Mouse (Mus musculus): ENCODE measurements around the gene Dnah8. TPM values are rescaled to one million over a fixed set of nuclear protein-coding genes. Genes with fewer than 3 reads are reported as not detected.

Dnah8 gene
- polyA plus RNA-seq, 1 experiment from 2014 or later, result 1.4 TPM

GRCm38 (mm10) chr17:30860606-30861005, 236.5 kb downstream of the Dnah8 start:
- no peaks in the 10 kb centered on the region for H3K27me3 ChIP-seq
- ATAC-seq (ENCODE audit: insufficient number of reproducible peaks, insufficient read depth, low FRiP score, low TSS enrichment), result no peak
- H3K9ac ChIP-seq, result no peak overlapping the region
- H3K4me3 ChIP-seq, result no peak overlapping the region
- 59% methylated on average over 7 of the region's 7 CpGs for WGBS
- no peak overlapping the region for H3K4me2 ChIP-seq (replicated peaks)
- H3K27ac ChIP-seq, result no peak overlapping the region
- peaks cover 4% of the 10 kb centered on the region; the same call in 1 of the 2 replicates for H3K4me1 ChIP-seq
- no peaks in the 10 kb centered on the region for H3K36me3 ChIP-seq
- H3K9me3 ChIP-seq, result no peaks in the 10 kb centered on the region

- WGBS, result 65% methylated on average over 8 of the region's 8 CpGs
- H3K9me3 ChIP-seq, result no peaks in the 10 kb centered on the region
- no peak overlapping the region for H3K9ac ChIP-seq
These were observed 242.1 kb downstream of the Dnah8 start for GRCm38 (mm10) chr17:30866281-30866680.

GRCm38 (mm10) chr17:30866966-30867365, 242.8 kb downstream of the Dnah8 start:
- H3K4me2 ChIP-seq (replicated peaks), result no peak overlapping the region
- H3K4me3 ChIP-seq, result no peak overlapping the region
- no peak overlapping the region for H3K27ac ChIP-seq
- H3K36me3 ChIP-seq, result no peaks in the 10 kb centered on the region
- WGBS, result 85% methylated on average over 9 of the region's 9 CpGs
- no peaks in the 10 kb centered on the region for H3K4me1 ChIP-seq
- H3K9ac ChIP-seq, result no peak overlapping the region
- no peak for ATAC-seq (ENCODE audit: insufficient number of reproducible peaks, insufficient read depth, low FRiP score, low TSS enrichment)
- no peaks in the 10 kb centered on the region for H3K27me3 ChIP-seq
- H3K9me3 ChIP-seq, result no peaks in the 10 kb centered on the region

More at GRCm38 (mm10) chr17:30866281-30866680, 242.1 kb downstream of the Dnah8 start:
- Histone ChIP-seq H3K4me2 (replicated peaks) (no peak overlapping the region), H3K4me1 (no peaks in the 10 kb centered on the region), H3K27ac (no peak overlapping the region), H3K36me3 (no peaks in the 10 kb centered on the region), H3K4me3 (no peak overlapping the region), H3K27me3 (no peaks in the 10 kb centered on the region)
- no peak for ATAC-seq (ENCODE audit: insufficient number of reproducible peaks, insufficient read depth, low FRiP score, low TSS enrichment)

GRCm38 (mm10) chr17:30871040-30871439, 246.9 kb downstream of the Dnah8 start:
- Histone ChIP-seq H3K27ac (no peak overlapping the region), H3K4me2 (replicated peaks) (no peak overlapping the region), H3K4me3 (no peak overlapping the region), H3K36me3 (no peaks in the 10 kb centered on the region), H3K9me3 (no peaks in the 10 kb centered on the region), H3K9ac (no peak overlapping the region), H3K4me1 (no peaks in the 10 kb centered on the region), H3K27me3 (no peaks in the 10 kb centered on the region)
- ATAC-seq (ENCODE audit: insufficient number of reproducible peaks, insufficient read depth, low FRiP score, low TSS enrichment), result no peak
- 42% methylated on average over 10 of the region's 10 CpGs for WGBS

GRCm38 (mm10) chr17:30874276-30874675, 250.1 kb downstream of the Dnah8 start:
- H3K27me3 ChIP-seq, result no peaks in the 10 kb centered on the region
- H3K4me1 ChIP-seq, result no peaks in the 10 kb centered on the region
- no peak overlapping the region for H3K27ac ChIP-seq
- no peak overlapping the region for H3K4me2 ChIP-seq (replicated peaks)
- H3K4me3 ChIP-seq, result no peak overlapping the region
- WGBS, result 64% methylated on average over 15 of the region's 15 CpGs
- no peaks in the 10 kb centered on the region for H3K9me3 ChIP-seq
- no peaks in the 10 kb centered on the region for H3K36me3 ChIP-seq
- no peak for ATAC-seq (ENCODE audit: insufficient number of reproducible peaks, insufficient read depth, low FRiP score, low TSS enrichment)
- H3K9ac ChIP-seq, result no peak overlapping the region

- H3K4me1 ChIP-seq, result no peaks in the 10 kb centered on the region
- no peak overlapping the region for H3K9ac ChIP-seq
- WGBS, result 81% methylated on average over 7 of the region's 7 CpGs
- H3K9me3 ChIP-seq, result no peaks in the 10 kb centered on the region
- no peaks in the 10 kb centered on the region for H3K27me3 ChIP-seq
- no peak overlapping the region for H3K4me3 ChIP-seq
- no peak for ATAC-seq (ENCODE audit: insufficient number of reproducible peaks, insufficient read depth, low FRiP score, low TSS enrichment)
- H3K27ac ChIP-seq, result no peak overlapping the region
- no peak overlapping the region for H3K4me2 ChIP-seq (replicated peaks)
- no peaks in the 10 kb centered on the region for H3K36me3 ChIP-seq
These were observed 253.3 kb downstream of the Dnah8 start for GRCm38 (mm10) chr17:30877456-30877855.

GRCm38 (mm10) chr17:30878626-30879025, 254.5 kb downstream of the Dnah8 start:
- H3K27me3 ChIP-seq, result no peaks in the 10 kb centered on the region
- H3K4me2 ChIP-seq (replicated peaks), result no peak overlapping the region
- ATAC-seq (ENCODE audit: insufficient number of reproducible peaks, insufficient read depth, low FRiP score, low TSS enrichment), result no peak
- H3K27ac ChIP-seq, result no peak overlapping the region
- no peaks in the 10 kb centered on the region for H3K36me3 ChIP-seq
- H3K9ac ChIP-seq, result no peak overlapping the region
- WGBS, result 53% methylated on average over 6 of the region's 6 CpGs
- H3K4me3 ChIP-seq, result no peak overlapping the region
- no peaks in the 10 kb centered on the region for H3K4me1 ChIP-seq
- no peaks in the 10 kb centered on the region for H3K9me3 ChIP-seq

- Histone ChIP-seq H3K27ac (no peak overlapping the region), H3K4me2 (replicated peaks) (no peak overlapping the region), H3K4me1 (no peaks in the 10 kb centered on the region), H3K4me3 (no peak overlapping the region), H3K9me3 (no peaks in the 10 kb centered on the region), H3K36me3 (no peaks in the 10 kb centered on the region), H3K9ac (no peak overlapping the region), H3K27me3 (no peaks in the 10 kb centered on the region)
- no peak for ATAC-seq (ENCODE audit: insufficient number of reproducible peaks, insufficient read depth, low FRiP score, low TSS enrichment)
- WGBS, result 86% methylated on average over 3 of the region's 3 CpGs
These were observed 256.2 kb downstream of the Dnah8 start for GRCm38 (mm10) chr17:30880391-30880790.

GRCm38 (mm10) chr17:30881001-30881400, 256.8 kb downstream of the Dnah8 start:
- no peak for ATAC-seq (ENCODE audit: insufficient number of reproducible peaks, insufficient read depth, low FRiP score, low TSS enrichment)
- no peak overlapping the region for H3K4me2 ChIP-seq (replicated peaks)
- H3K4me1 ChIP-seq, result no peaks in the 10 kb centered on the region
- no peaks in the 10 kb centered on the region for H3K9me3 ChIP-seq
- no peaks in the 10 kb centered on the region for H3K36me3 ChIP-seq
- WGBS, result 43% methylated on average over 2 of the region's 2 CpGs
- H3K27ac ChIP-seq, result no peak overlapping the region
- no peak overlapping the region for H3K4me3 ChIP-seq
- no peaks in the 10 kb centered on the region for H3K27me3 ChIP-seq
- H3K9ac ChIP-seq, result no peak overlapping the region

GRCm38 (mm10) chr17:30882206-30882605, 258.1 kb downstream of the Dnah8 start:
- no peaks in the 10 kb centered on the region for H3K9me3 ChIP-seq
- H3K4me1 ChIP-seq, result no peaks in the 10 kb centered on the region
- no peak overlapping the region for H3K4me2 ChIP-seq (replicated peaks)
- 9% methylated on average over 6 of the region's 6 CpGs for WGBS
- no peak overlapping the region for H3K27ac ChIP-seq
- no peaks in the 10 kb centered on the region for H3K27me3 ChIP-seq
- H3K9ac ChIP-seq, result no peak overlapping the region
- H3K4me3 ChIP-seq, result no peak overlapping the region
- H3K36me3 ChIP-seq, result no peaks in the 10 kb centered on the region
- no peak for ATAC-seq (ENCODE audit: insufficient number of reproducible peaks, insufficient read depth, low FRiP score, low TSS enrichment)

GRCm38 (mm10) chr17:30883534-30883933, 259.4 kb downstream of the Dnah8 start:
- no peaks in the 10 kb centered on the region for H3K9me3 ChIP-seq
- no peak overlapping the region for H3K27ac ChIP-seq
- no peaks in the 10 kb centered on the region for H3K27me3 ChIP-seq
- no peak overlapping the region for H3K4me3 ChIP-seq
- ATAC-seq (ENCODE audit: insufficient number of reproducible peaks, insufficient read depth, low FRiP score, low TSS enrichment), result no peak
- H3K4me1 ChIP-seq, result no peaks in the 10 kb centered on the region
- H3K4me2 ChIP-seq (replicated peaks), result no peak overlapping the region
- H3K9ac ChIP-seq, result no peak overlapping the region
- 84% methylated on average over 8 of the region's 8 CpGs for WGBS
- H3K36me3 ChIP-seq, result no peaks in the 10 kb centered on the region

- WGBS, result 12% methylated on average over 1 of the region's 1 CpGs
- Histone ChIP-seq H3K4me2 (replicated peaks) (no peak overlapping the region), H3K9me3 (no peaks in the 10 kb centered on the region), H3K27ac (no peak overlapping the region), H3K27me3 (no peaks in the 10 kb centered on the region), H3K4me3 (no peak overlapping the region), H3K4me1 (peaks cover 12% of the 10 kb centered on the region; the same call in 1 of the 2 replicates), H3K9ac (no peak overlapping the region), H3K36me3 (no peaks in the 10 kb centered on the region)
- ATAC-seq (ENCODE audit: insufficient number of reproducible peaks, insufficient read depth, low FRiP score, low TSS enrichment), result no peak
These were observed 267.9 kb downstream of the Dnah8 start for GRCm38 (mm10) chr17:30892086-30892485.

GRCm38 (mm10) chr17:30892730-30893129, 268.6 kb downstream of the Dnah8 start:
- ATAC-seq (ENCODE audit: insufficient number of reproducible peaks, insufficient read depth, low FRiP score, low TSS enrichment), result no peak
- Histone ChIP-seq H3K9me3 (no peaks in the 10 kb centered on the region), H3K27me3 (no peaks in the 10 kb centered on the region), H3K27ac (no peak overlapping the region), H3K4me1 (peaks cover 12% of the 10 kb centered on the region; the same call in 1 of the 2 replicates), H3K9ac (no peak overlapping the region), H3K36me3 (no peaks in the 10 kb centered on the region), H3K4me2 (replicated peaks) (no peak overlapping the region), H3K4me3 (no peak overlapping the region)
- WGBS, result 33% methylated on average over 2 of the region's 2 CpGs
